Mouse (Mus musculus) heart, embryonic 13.5 days (tissue): Measurements from ENCODE around the gene Hist4h4. TPM values are rescaled to one million over a fixed set of nuclear protein-coding genes. Genes with fewer than 3 reads are reported as not detected.

Experiments
- ATAC-seq: fragments of 200-750 bp; cut with Nextera tagmentation; 2 replicates; pipeline ENCODE4 v1.8.0; 2017; ENCODE audit warnings: moderate TSS enrichment; ENCODE audit not compliant: insufficient number of reproducible peaks, low FRiP score, low TSS enrichment; ENCODE audit errors: extremely low read depth
- H3K27ac ChIP-seq: fragments of 300-500 bp; sonication (generic); replicated peaks from 2 replicates; pipeline ENCODE4 v1.5.1; 2015; ENCODE audit warnings: moderate library complexity, mild to moderate bottlenecking, inconsistent platforms
- H3K27me3 ChIP-seq: fragments of 300-500 bp; sonication (generic); replicated peaks from 2 replicates; pipeline ENCODE4 v1.6.1; 2015; ENCODE audit warnings: mild to moderate bottlenecking, inconsistent platforms
- H3K36me3 ChIP-seq: fragments of 300-500 bp; sonication (generic); 2 replicates; pipeline ENCODE4 v1.6.1; 2015; ENCODE audit warnings: mild to moderate bottlenecking, inconsistent platforms
- H3K4me1 ChIP-seq: fragments of 300-500 bp; sonication (generic); 2 replicates; pipeline ENCODE4 v1.6.1; 2015; ENCODE audit warnings: inconsistent platforms
- H3K4me2 ChIP-seq: fragments of 300-500 bp; sonication (generic); 2 replicates; pipeline ENCODE4 v1.6.1; 2015; ENCODE audit warnings: inconsistent platforms, mild to moderate bottlenecking, moderate library complexity
- H3K4me3 ChIP-seq: fragments of 300-500 bp; sonication (generic); 2 replicates; pipeline ENCODE4 v1.5.1; 2015; ENCODE audit warnings: moderate library complexity, mild to moderate bottlenecking, inconsistent platforms
- H3K9ac ChIP-seq: fragments of 300-500 bp; sonication (generic); 2 replicates; pipeline ENCODE4 v1.6.1; 2015; ENCODE audit warnings: inconsistent platforms, mild to moderate bottlenecking, moderate library complexity
- H3K9me3 ChIP-seq: fragments of 300-500 bp; sonication (generic); 2 replicates; pipeline ENCODE4 v1.6.1; 2016; ENCODE audit warnings: inconsistent platforms
- WGBS: fragments of 180-500 bp; shearing (Covaris S2); methylation state at CpG from one replicate; pipeline ENCODE4 v1.1.7; 2015; ENCODE audit warnings: mixed read lengths; 5-methylcytosine and 5-hydroxymethylcytosine counted together
- polyA plus RNA-seq: library from polyadenylated mRNA; unstranded; fragments of >200 nt; fragmentation: Nextera tagmentation; extraction: Ambion mirVana; gene quantifications from 2 replicates; pipeline ENCODE4 v1.2.1, GENCODE M21; 2015

Gene Hist4h4
- 0.11 and 0.34 TPM in 2 replicates for polyA plus RNA-seq

- H3K27me3 ChIP-seq, result no peaks in the 10 kb centered on the region
- ATAC-seq, result peak; percentile 48
- H3K9me3 ChIP-seq, result no peaks in the 10 kb centered on the region
- H3K4me2 ChIP-seq, result peak within 1 kb of the TSS; percentile 92
- H3K36me3 ChIP-seq, result no peaks in the 10 kb centered on the region
- H3K4me3 ChIP-seq, result peak within 1 kb of the TSS; percentile 84
- under 1% methylated on average over 50 of the region's 50 CpGs for WGBS
- H3K4me1 ChIP-seq, result peaks cover 29% of the 10 kb centered on the region
- peak within 1 kb of the TSS; percentile 100 for H3K27ac ChIP-seq
- peak within 1 kb of the TSS; percentile 99 for H3K9ac ChIP-seq
These were observed at the start of gene Hist4h4 for GRCm38 (mm10) chr6:136803739-136804633. TSS of gene Hist4h4 (minus strand) at chr6:136804415.

DNA sequence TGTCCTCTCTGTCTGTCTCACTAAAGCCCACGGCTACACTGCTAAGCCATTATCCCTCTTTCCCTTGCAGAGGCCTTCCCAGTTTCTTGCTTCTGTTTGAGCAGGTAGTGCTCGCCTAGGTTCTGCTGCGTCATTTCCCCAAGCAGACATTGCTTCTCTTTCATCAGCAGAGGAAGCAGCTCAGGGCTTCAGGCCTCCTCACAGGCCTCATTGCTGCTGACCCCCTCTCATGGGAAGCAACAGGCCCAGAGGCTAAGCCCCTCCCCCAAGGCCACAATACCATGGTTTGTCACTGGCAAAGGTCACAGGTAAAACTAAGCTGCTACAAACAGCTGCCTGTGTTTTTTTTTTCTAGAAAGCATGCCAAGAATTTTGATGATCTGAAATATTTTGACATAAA is 48.5 kb upstream of the Hist4h4 start:
- Histone ChIP-seq H3K27me3 (no peaks in the 10 kb centered on the region), H3K36me3 (peaks cover 23% of the 10 kb centered on the region), H3K4me1 (peaks cover 62% of the 10 kb centered on the region), H3K9me3 (no peaks in the 10 kb centered on the region), H3K27ac (peak overlapping the region; percentile 48; the same call in 1 of the 2 replicates), H3K4me3 (no peak overlapping the region), H3K9ac (0 out of 2 replicates have a peak overlapping the region, but pooled peaks have one; percentile 34), H3K4me2 (peak overlapping the region; percentile 1; the same call in 1 of the 2 replicates)
- no peak for ATAC-seq
- WGBS, result 53% methylated on average over 3 of the region's 3 CpGs

GRCm38 (mm10) chr6:136852348-136852747 is 48.1 kb upstream of the Hist4h4 start:
- no peak for ATAC-seq

GRCm38 (mm10) chr6:136850267-136850666 is 46.1 kb upstream of the Hist4h4 start:
- no peaks in the 10 kb centered on the region for H3K27me3 ChIP-seq
- no peak overlapping the region for H3K4me3 ChIP-seq
- H3K4me2 ChIP-seq, result no peak overlapping the region
- peaks cover 37% of the 10 kb centered on the region for H3K4me1 ChIP-seq
- no peaks in the 10 kb centered on the region for H3K9me3 ChIP-seq
- peaks cover 26% of the 10 kb centered on the region for H3K36me3 ChIP-seq
- 0 out of 2 replicates have a peak overlapping the region, but pooled peaks have one; percentile 8 for H3K27ac ChIP-seq
- no peak for ATAC-seq
- 64% methylated on average over 6 of the region's 6 CpGs for WGBS
- no peak overlapping the region for H3K9ac ChIP-seq

More at GRCm38 (mm10) chr6:136852348-136852747, 48.1 kb upstream of the Hist4h4 start:
- 82% methylated on average over 4 of the region's 4 CpGs for WGBS
- peaks cover 23% of the 10 kb centered on the region for H3K36me3 ChIP-seq
- H3K27ac ChIP-seq, result peak overlapping the region; percentile 48; the same call in 1 of the 2 replicates
- H3K27me3 ChIP-seq, result no peaks in the 10 kb centered on the region
- no peaks in the 10 kb centered on the region for H3K9me3 ChIP-seq
- H3K4me1 ChIP-seq, result peaks cover 58% of the 10 kb centered on the region
- H3K4me3 ChIP-seq, result no peak overlapping the region
- peak overlapping the region; percentile 1; the same call in 1 of the 2 replicates for H3K4me2 ChIP-seq
- 0 out of 2 replicates have a peak overlapping the region, but pooled peaks have one; percentile 34 for H3K9ac ChIP-seq

GRCm38 (mm10) chr6:136848971-136849370 is 44.8 kb upstream of the Hist4h4 start:
- H3K27ac ChIP-seq, result no peak overlapping the region
- ATAC-seq, result no peak
- peaks cover 26% of the 10 kb centered on the region for H3K36me3 ChIP-seq
- H3K27me3 ChIP-seq, result no peaks in the 10 kb centered on the region
- no peak overlapping the region for H3K9ac ChIP-seq
- WGBS, result 76% methylated on average over 5 of the region's 5 CpGs
- H3K4me1 ChIP-seq, result peaks cover 25% of the 10 kb centered on the region
- no peak overlapping the region for H3K4me3 ChIP-seq
- H3K9me3 ChIP-seq, result no peaks in the 10 kb centered on the region
- H3K4me2 ChIP-seq, result no peak overlapping the region

- 81% methylated on average over 8 of the region's 8 CpGs for whole genome bisulfite sequencing
- Histone ChIP-seq H3K27ac (no peak overlapping the region), H3K4me3 (no peak overlapping the region), H3K4me2 (no peak overlapping the region), H3K9me3 (no peaks in the 10 kb centered on the region), H3K4me1 (peaks cover 23% of the 10 kb centered on the region), H3K9ac (no peak overlapping the region), H3K36me3 (peaks cover 24% of the 10 kb centered on the region), H3K27me3 (no peaks in the 10 kb centered on the region)
- ATAC-seq, result no peak
These were observed 44.2 kb upstream of the Hist4h4 start for GRCm38 (mm10) chr6:136848399-136848798.

- Histone ChIP-seq H3K9ac (no peak overlapping the region), H3K4me1 (peaks cover 17% of the 10 kb centered on the region), H3K9me3 (no peaks in the 10 kb centered on the region), H3K4me2 (no peak overlapping the region), H3K4me3 (no peak overlapping the region), H3K36me3 (peaks cover 24% of the 10 kb centered on the region), H3K27ac (no peak overlapping the region), H3K27me3 (no peaks in the 10 kb centered on the region)
- no peak for ATAC-seq
- WGBS, result 16% methylated on average over 2 of the region's 2 CpGs
These were observed 43.6 kb upstream of the Hist4h4 start for GRCm38 (mm10) chr6:136847790-136848189.

- no peak for ATAC-seq
- 91% methylated on average over 3 of the region's 3 CpGs for WGBS
These were observed 43.1 kb upstream of the Hist4h4 start for GRCm38 (mm10) chr6:136847267-136847666.

DNA sequence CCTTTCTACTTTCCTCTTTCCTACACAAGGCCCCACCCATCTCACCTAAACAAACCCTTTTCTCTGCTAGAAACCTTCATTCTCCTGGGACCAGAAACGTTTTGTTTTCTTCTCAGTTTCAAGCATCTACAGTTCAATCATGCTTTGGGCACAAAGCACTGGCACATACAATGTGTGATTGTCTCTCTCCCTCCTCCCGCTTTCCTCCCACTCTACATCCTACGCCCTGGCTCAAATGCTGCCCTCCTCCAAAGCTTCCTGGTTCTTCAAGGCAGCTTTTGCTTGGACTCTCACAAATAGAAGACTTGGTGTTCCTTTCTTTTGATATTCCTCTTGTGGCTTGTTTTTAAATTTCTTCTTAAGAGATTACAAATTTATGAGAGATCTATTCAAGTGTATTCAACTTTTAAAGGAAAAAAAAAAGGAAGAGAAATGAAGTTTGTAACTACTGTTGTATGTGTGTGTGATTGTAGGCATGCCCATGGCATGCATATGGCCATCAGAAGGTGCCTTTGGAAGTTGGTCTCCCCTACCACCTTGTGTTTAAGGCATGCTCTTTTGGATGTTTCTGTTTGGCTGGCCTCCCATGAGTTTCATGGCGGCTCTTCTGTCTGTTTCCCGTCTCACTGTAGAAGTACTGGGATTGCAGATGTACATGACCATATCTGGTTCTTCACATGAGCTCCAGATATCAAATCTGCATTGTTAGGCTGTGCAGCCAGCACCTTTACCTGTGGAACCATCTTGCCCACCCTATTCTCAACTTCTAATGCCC is 41.7 kb upstream of the Hist4h4 start:
- no peak overlapping the region for H3K9ac ChIP-seq
- WGBS, result 69% methylated on average over 5 of the region's 5 CpGs
- no peak for ATAC-seq
- H3K4me1 ChIP-seq, result 0 out of 2 replicates have a peak, but pooled peaks cover 9% of the 10 kb centered on the region
- peaks cover 17% of the 10 kb centered on the region for H3K36me3 ChIP-seq
- no peaks in the 10 kb centered on the region for H3K27me3 ChIP-seq
- H3K4me2 ChIP-seq, result no peak overlapping the region
- no peaks in the 10 kb centered on the region for H3K9me3 ChIP-seq
- H3K27ac ChIP-seq, result no peak overlapping the region
- no peak overlapping the region for H3K4me3 ChIP-seq

More at GRCm38 (mm10) chr6:136847267-136847666, 43.1 kb upstream of the Hist4h4 start:
- Histone ChIP-seq H3K27ac (no peak overlapping the region), H3K9me3 (no peaks in the 10 kb centered on the region), H3K27me3 (no peaks in the 10 kb centered on the region), H3K4me3 (no peak overlapping the region), H3K4me1 (peaks cover 11% of the 10 kb centered on the region; the same call in 1 of the 2 replicates), H3K9ac (no peak overlapping the region), H3K36me3 (peaks cover 24% of the 10 kb centered on the region), H3K4me2 (no peak overlapping the region)

DNA sequence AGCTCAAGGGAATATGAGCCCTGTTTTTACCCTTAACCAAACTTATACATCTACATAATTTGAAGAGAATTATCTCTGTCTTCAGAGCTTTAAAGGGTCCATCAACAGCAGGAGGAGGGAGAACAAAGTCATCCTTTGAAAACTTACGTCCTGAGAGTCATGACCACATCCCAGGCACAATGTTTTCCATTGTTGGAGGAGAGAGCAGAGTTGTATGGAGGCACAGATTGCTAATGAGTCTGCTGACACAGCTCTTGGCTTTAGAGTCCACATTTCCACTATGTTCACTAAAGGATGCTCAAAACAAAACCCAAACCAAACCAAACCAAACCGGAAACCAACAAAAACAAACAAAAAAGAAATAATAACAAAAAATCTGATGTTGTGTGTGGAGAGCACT is 40.7 kb upstream of the Hist4h4 start:
- WGBS, result 62% methylated on average over 2 of the region's 2 CpGs
- H3K9me3 ChIP-seq, result no peaks in the 10 kb centered on the region
- H3K4me1 ChIP-seq, result 0 out of 2 replicates have a peak, but pooled peaks cover 3% of the 10 kb centered on the region
- H3K27ac ChIP-seq, result no peak overlapping the region
- peaks cover 17% of the 10 kb centered on the region for H3K36me3 ChIP-seq
- H3K4me2 ChIP-seq, result no peak overlapping the region
- no peak overlapping the region for H3K9ac ChIP-seq
- no peaks in the 10 kb centered on the region for H3K27me3 ChIP-seq
- ATAC-seq, result no peak
- H3K4me3 ChIP-seq, result no peak overlapping the region

- H3K27ac ChIP-seq, result no peak overlapping the region
- H3K9me3 ChIP-seq, result no peaks in the 10 kb centered on the region
- no peak overlapping the region for H3K9ac ChIP-seq
- 67% methylated on average over 3 of the region's 3 CpGs for WGBS
- no peak overlapping the region for H3K4me3 ChIP-seq
- no peaks in the 10 kb centered on the region for H3K36me3 ChIP-seq
- H3K27me3 ChIP-seq, result no peaks in the 10 kb centered on the region
- H3K4me1 ChIP-seq, result no peaks in the 10 kb centered on the region
- no peak overlapping the region for H3K4me2 ChIP-seq
- no peak for ATAC-seq
These were observed 33.1 kb upstream of the Hist4h4 start for GRCm38 (mm10) chr6:136837323-136837722.
